Mouse (Mus musculus): Measurements from ENCODE around the gene Susd4. TPM values are rescaled to one million over a fixed set of nuclear protein-coding genes. Genes with fewer than 3 reads are reported as not detected.

The Susd4 gene
- polyA plus RNA-seq, 1 experiment from 2014 or later, result 30.0 TPM

GRCm38 (mm10) chr1:182927878-182928851, 164.5 kb downstream of the Susd4 start:
- ATAC-seq (ENCODE audit: insufficient read depth, low FRiP score, low TSS enrichment), result no peak
- Histone ChIP-seq H3K36me3 (ENCODE audit: control insufficient read depth, insufficient read depth, low read length) (no peaks in the 10 kb centered on the region), H3K27me3 (ENCODE audit: control insufficient read depth, insufficient read depth, low read length) (no peaks in the 10 kb centered on the region), H3K4me3 (ENCODE audit: low read depth, low read length) (no peak overlapping the region), H3K9me3 (ENCODE audit: control insufficient read depth, low read length) (no peaks in the 10 kb centered on the region), H3K4me2 (ENCODE audit: low read depth) (no peak overlapping the region), H3K9ac (ENCODE audit: low read length) (no peak overlapping the region), H3K4me1 (ENCODE audit: control insufficient read depth, insufficient read depth, low read length) (no peaks in the 10 kb centered on the region), H3K27ac (ENCODE audit: low read depth, low read length) (no peak overlapping the region)
- DNase-seq (ENCODE audit: low spot score), result no peak
- WGBS, result 79% methylated on average over 19 of the region's 19 CpGs

- no peaks in the 10 kb centered on the region for H3K9me3 ChIP-seq (ENCODE audit: control insufficient read depth, low read length)
- no peaks in the 10 kb centered on the region for H3K36me3 ChIP-seq (ENCODE audit: control insufficient read depth, insufficient read depth, low read length)
- ATAC-seq (ENCODE audit: insufficient read depth, low FRiP score, low TSS enrichment) (no peak), DNase-seq (ENCODE audit: low spot score) (no peak)
- H3K27me3 ChIP-seq (ENCODE audit: control insufficient read depth, insufficient read depth, low read length), result no peaks in the 10 kb centered on the region
- no peak overlapping the region for H3K4me3 ChIP-seq (ENCODE audit: low read depth, low read length)
- H3K4me2 ChIP-seq (ENCODE audit: low read depth), result no peak overlapping the region
- no peak overlapping the region for H3K27ac ChIP-seq (ENCODE audit: low read depth, low read length)
- H3K4me1 ChIP-seq (ENCODE audit: control insufficient read depth, insufficient read depth, low read length), result no peaks in the 10 kb centered on the region
- H3K9ac ChIP-seq (ENCODE audit: low read length), result no peak overlapping the region
- 51% methylated on average over 6 of the region's 6 CpGs for whole genome bisulfite sequencing
Observed at GRCm38 (mm10) chr1:182935469-182935868, 171.8 kb downstream of the Susd4 start.

GRCm38 (mm10) chr1:182937486-182938120, 173.9 kb downstream of the Susd4 start:
- no peak for ATAC-seq (ENCODE audit: insufficient read depth, low FRiP score, low TSS enrichment)
- 59% methylated on average over 10 of the region's 10 CpGs for WGBS

DNA sequence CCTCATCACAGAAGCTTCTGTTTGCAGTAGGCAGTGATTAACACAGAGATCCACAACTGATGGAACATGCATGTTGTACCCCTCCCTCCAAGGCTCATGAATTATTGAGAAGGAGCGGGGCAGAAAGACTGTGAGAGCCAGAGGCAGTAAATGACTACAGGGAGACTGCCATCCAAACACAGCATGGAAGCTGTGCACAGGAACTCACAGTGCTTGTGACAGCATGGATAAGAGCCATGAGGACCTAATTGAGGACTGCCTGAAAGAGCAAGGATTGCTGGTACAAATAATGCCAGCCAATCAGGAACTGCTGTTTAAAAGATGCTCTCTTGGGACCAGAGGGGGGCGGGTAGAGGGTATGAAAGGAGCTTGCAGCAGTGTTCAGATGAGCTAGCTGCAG, 178.3 kb downstream of the Susd4 start:
- WGBS, result 78% methylated on average over 2 of the region's 2 CpGs
- Histone ChIP-seq H3K9me3 (ENCODE audit: control insufficient read depth, low read length) (no peaks in the 10 kb centered on the region), H3K27ac (ENCODE audit: low read depth, low read length) (no peak overlapping the region), H3K27me3 (ENCODE audit: control insufficient read depth, insufficient read depth, low read length) (no peaks in the 10 kb centered on the region), H3K9ac (ENCODE audit: low read length) (no peak overlapping the region), H3K4me1 (ENCODE audit: control insufficient read depth, insufficient read depth, low read length) (no peaks in the 10 kb centered on the region), H3K4me3 (ENCODE audit: low read depth, low read length) (no peak overlapping the region), H3K36me3 (ENCODE audit: control insufficient read depth, insufficient read depth, low read length) (no peaks in the 10 kb centered on the region), H3K4me2 (ENCODE audit: low read depth) (no peak overlapping the region)
- ATAC-seq (ENCODE audit: insufficient read depth, low FRiP score, low TSS enrichment), result no peak
- no peak for DNase-seq (ENCODE audit: low spot score)

More at GRCm38 (mm10) chr1:182937486-182938120, 173.9 kb downstream of the Susd4 start:
- DNase-seq (ENCODE audit: low spot score), result no peak
- no peak overlapping the region for H3K4me3 ChIP-seq (ENCODE audit: low read depth, low read length)
- H3K4me1 ChIP-seq (ENCODE audit: control insufficient read depth, insufficient read depth, low read length), result no peaks in the 10 kb centered on the region
- no peak overlapping the region for H3K9ac ChIP-seq (ENCODE audit: low read length)
- no peak overlapping the region for H3K4me2 ChIP-seq (ENCODE audit: low read depth)
- no peaks in the 10 kb centered on the region for H3K27me3 ChIP-seq (ENCODE audit: control insufficient read depth, insufficient read depth, low read length)
- H3K9me3 ChIP-seq (ENCODE audit: control insufficient read depth, low read length), result no peaks in the 10 kb centered on the region
- H3K36me3 ChIP-seq (ENCODE audit: control insufficient read depth, insufficient read depth, low read length), result no peaks in the 10 kb centered on the region
- no peak overlapping the region for H3K27ac ChIP-seq (ENCODE audit: low read depth, low read length)

DNA sequence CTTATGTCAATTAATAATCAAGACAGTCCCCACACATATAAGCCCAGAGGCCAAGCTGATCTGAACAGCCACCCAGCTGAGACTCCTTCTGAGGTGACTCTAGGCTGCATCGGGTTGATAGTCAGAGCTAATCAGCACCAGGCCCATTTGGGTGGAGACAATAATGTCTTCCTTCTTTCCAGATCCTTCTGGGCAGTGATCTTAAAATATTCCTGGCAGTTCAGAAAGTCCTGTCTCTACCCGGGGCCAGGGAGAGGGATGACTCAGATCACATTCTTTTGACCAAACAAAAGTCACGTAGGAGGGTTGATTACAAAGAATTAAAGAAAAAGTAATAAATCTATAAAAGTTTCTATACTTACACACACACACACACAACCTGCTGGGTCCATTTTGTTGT, 180.3 kb downstream of the Susd4 start:
- Histone ChIP-seq H3K4me3 (ENCODE audit: low read depth, low read length) (no peak overlapping the region), H3K4me2 (ENCODE audit: low read depth) (no peak overlapping the region), H3K9ac (ENCODE audit: low read length) (no peak overlapping the region), H3K36me3 (ENCODE audit: control insufficient read depth, insufficient read depth, low read length) (no peaks in the 10 kb centered on the region), H3K9me3 (ENCODE audit: control insufficient read depth, low read length) (no peaks in the 10 kb centered on the region), H3K27me3 (ENCODE audit: control insufficient read depth, insufficient read depth, low read length) (no peaks in the 10 kb centered on the region), H3K27ac (ENCODE audit: low read depth, low read length) (no peak overlapping the region), H3K4me1 (ENCODE audit: control insufficient read depth, insufficient read depth, low read length) (no peaks in the 10 kb centered on the region)
- DNase-seq (ENCODE audit: low spot score), result no peak
- no peak for ATAC-seq (ENCODE audit: insufficient read depth, low FRiP score, low TSS enrichment)
- WGBS, result 91% methylated on average over 3 of the region's 3 CpGs

DNA sequence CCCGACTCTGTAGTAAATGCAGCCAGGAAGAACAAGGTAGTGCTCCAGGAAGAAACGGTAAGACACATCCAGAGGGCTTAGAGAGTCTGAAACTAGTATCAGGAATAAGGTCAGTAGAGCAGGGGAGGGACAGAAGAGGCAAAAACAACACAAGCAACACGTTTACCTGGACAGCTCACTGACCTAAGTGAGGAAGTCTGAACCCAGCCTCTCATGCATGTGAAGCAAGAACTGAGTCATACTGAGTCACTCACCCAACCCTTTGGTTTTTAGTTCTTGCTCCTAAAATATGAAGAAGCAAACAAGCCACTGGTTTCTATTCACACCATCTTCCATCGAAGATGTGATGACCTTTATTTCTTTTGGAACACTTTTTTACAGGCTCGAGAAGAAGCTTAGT, 181.0 kb downstream of the Susd4 start:
- Histone ChIP-seq H3K4me2 (ENCODE audit: low read depth) (no peak overlapping the region), H3K4me3 (ENCODE audit: low read depth, low read length) (no peak overlapping the region), H3K36me3 (ENCODE audit: control insufficient read depth, insufficient read depth, low read length) (no peaks in the 10 kb centered on the region), H3K27me3 (ENCODE audit: control insufficient read depth, insufficient read depth, low read length) (no peaks in the 10 kb centered on the region), H3K9me3 (ENCODE audit: control insufficient read depth, low read length) (no peaks in the 10 kb centered on the region), H3K9ac (ENCODE audit: low read length) (no peak overlapping the region), H3K27ac (ENCODE audit: low read depth, low read length) (no peak overlapping the region), H3K4me1 (ENCODE audit: control insufficient read depth, insufficient read depth, low read length) (no peaks in the 10 kb centered on the region)
- no peak for ATAC-seq (ENCODE audit: insufficient read depth, low FRiP score, low TSS enrichment)
- 79% methylated on average over 5 of the region's 5 CpGs for WGBS
- DNase-seq (ENCODE audit: low spot score), result no peak

DNA sequence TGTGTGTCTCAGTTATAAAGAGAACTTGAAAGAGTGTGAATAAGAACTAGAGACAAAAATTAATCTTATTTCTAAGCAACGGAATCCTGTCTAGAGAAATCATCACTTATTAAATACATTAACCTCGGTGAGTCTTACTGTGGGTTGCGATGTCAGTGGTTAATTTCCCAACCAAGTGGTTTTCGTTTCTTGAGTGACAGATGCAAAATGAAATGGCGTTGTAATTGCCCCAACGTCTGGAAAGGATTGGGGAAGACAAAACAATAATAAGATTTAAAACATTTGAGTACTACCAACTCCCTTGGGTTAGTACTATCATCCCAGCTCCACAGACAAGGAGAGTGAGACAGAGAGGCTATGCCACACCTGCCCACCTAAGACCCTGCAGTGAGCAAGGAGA, 181.9 kb downstream of the Susd4 start:
- 87% methylated on average over 6 of the region's 6 CpGs for WGBS
- DNase-seq (ENCODE audit: low spot score), result no peak
- H3K9ac ChIP-seq (ENCODE audit: low read length), result no peak overlapping the region
- no peaks in the 10 kb centered on the region for H3K36me3 ChIP-seq (ENCODE audit: control insufficient read depth, insufficient read depth, low read length)
- H3K4me2 ChIP-seq (ENCODE audit: low read depth), result no peak overlapping the region
- H3K4me1 ChIP-seq (ENCODE audit: control insufficient read depth, insufficient read depth, low read length), result no peaks in the 10 kb centered on the region
- H3K4me3 ChIP-seq (ENCODE audit: low read depth, low read length), result no peak overlapping the region
- no peaks in the 10 kb centered on the region for H3K27me3 ChIP-seq (ENCODE audit: control insufficient read depth, insufficient read depth, low read length)
- no peak overlapping the region for H3K27ac ChIP-seq (ENCODE audit: low read depth, low read length)
- no peaks in the 10 kb centered on the region for H3K9me3 ChIP-seq (ENCODE audit: control insufficient read depth, low read length)
- ATAC-seq (ENCODE audit: insufficient read depth, low FRiP score, low TSS enrichment), result no peak

Data from neural tube, embryonic 11.5 days (tissue).